Mouse (Mus musculus) bone marrow, adult 2 months (tissue): ENCODE measurements around the gene Dnlz.

Source experiments
- CTCF ChIP-seq: fragments of 200-500 bp; IDR thresholded peaks from 2 replicates; pipeline ENCODE4 v1.5.1; 2011; ENCODE audit warnings: low read length, control low read depth; ENCODE audit not compliant: control insufficient read depth, insufficient read depth
- POLR2A ChIP-seq: fragments of 200-500 bp; IDR thresholded peaks from 2 replicates; pipeline ENCODE4 v1.6.1; 2011; ENCODE audit warnings: low read depth, mild to moderate bottlenecking, control low read depth, low read length, borderline replicate concordance; ENCODE audit not compliant: control insufficient read depth

DNA sequence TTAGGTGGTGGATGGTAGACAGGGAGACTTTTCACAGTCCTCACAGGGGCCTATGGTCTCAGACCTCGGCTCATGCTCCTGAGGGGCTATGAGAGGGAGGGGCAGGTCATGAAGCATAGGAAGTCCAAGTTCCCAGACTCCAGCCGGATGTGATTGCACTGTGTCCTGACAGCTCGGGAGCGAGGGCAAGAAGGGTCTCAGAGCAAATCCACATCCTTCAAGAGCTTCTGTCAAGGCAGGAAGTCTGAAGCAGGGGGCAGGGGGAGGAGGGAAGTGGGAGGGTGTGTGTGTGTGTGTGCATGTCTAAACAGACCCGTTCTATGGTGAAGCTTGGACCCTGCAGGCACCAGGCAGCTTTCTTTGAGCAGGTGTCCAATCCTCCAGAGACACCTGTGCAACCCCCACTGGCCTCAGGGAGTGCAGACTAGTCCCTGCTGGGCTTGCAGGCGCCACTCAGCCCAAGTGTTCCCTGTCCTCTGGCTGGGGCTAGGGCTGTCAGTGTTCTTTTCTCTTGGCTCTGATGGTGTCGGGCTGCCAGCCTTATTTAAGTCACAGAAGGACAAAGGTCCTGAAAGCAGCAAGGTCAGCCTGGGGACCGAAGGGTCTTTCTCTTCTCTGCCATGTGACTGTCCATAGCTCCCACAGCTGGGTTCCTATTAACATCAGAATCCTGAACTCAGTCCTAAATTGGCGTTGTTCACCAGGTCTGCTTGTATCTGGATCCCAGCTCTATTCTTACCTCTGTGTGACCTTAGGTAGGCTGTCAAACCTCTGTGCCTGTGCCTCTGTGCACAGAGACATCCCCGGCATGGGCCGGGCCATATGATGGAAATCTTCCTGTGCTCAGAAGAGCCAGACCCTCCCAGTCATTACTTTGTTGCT lies 9.1 kb downstream of the Dnlz start:
- no peak for TF ChIP-seq POLR2A
- no peak for TF ChIP-seq CTCF
